Mouse (Mus musculus) MEL (cell line): ENCODE measurements around the gene Poc1b. TPM values are rescaled to one million over a fixed set of nuclear protein-coding genes. Genes with fewer than 3 reads are reported as not detected.

ENCODE experiments used
- DNase-seq: peaks from one replicate; pipeline ENCODE4 v3.0.0; 2011; ENCODE audit warnings: low read depth, low spot score
- H3K27ac ChIP-seq: 2 replicates; pipeline ENCODE4 v1.5.1; 2012; ENCODE audit warnings: low read depth, mild to moderate bottlenecking, control low read depth, low read length, moderate library complexity; ENCODE audit not compliant: control insufficient read depth
- H3K27me3 ChIP-seq, 2 experiments: fragments of 150-350 bp in 1 of 2; sonication (generic) in 1 of 2; 2 replicates each; pipeline ENCODE4 v1.6.1; 2012; ENCODE audit warnings: low read length in 2 of 2, mild to moderate bottlenecking in 2 of 2, improper control_type of control experiment in 1 of 2, moderate library complexity in 1 of 2; ENCODE audit not compliant: insufficient read depth in 2 of 2, control insufficient read depth in 1 of 2
- H3K36me3 ChIP-seq, 2 experiments: 2 replicates each; pipeline ENCODE4 v1.6.1; 2012 to 2014; ENCODE audit warnings: low read length in 2 of 2, improper control_type of control experiment in 1 of 2, inconsistent platforms in 1 of 2, mild to moderate bottlenecking in 1 of 2; ENCODE audit not compliant: insufficient read depth in 2 of 2, control insufficient read depth in 1 of 2
- H3K4me1 ChIP-seq, 2 experiments: fragments of 150-350 bp in 1 of 2; sonication (generic) in 1 of 2; 2 replicates each; pipeline ENCODE4 v1.6.1; 2012; ENCODE audit warnings: low read length in 2 of 2, improper control_type of control experiment in 1 of 2, mild to moderate bottlenecking in 1 of 2; ENCODE audit not compliant: insufficient read depth in 2 of 2, control insufficient read depth in 1 of 2
- H3K4me3 ChIP-seq, 2 experiments: fragments of 150-350 bp in 1 of 2; sonication (generic) in 1 of 2; 2 replicates each; pipeline ENCODE4 v1.5.1; 2012; ENCODE audit warnings: low read depth in 2 of 2, low read length in 2 of 2, mild to moderate bottlenecking in 2 of 2, moderate library complexity in 2 of 2, control low read depth in 1 of 2, improper control_type of control experiment in 1 of 2; ENCODE audit not compliant: control insufficient read depth in 1 of 2, insufficient read depth in 1 of 2
- H3K79me2 ChIP-seq: 2 replicates; pipeline ENCODE4 v1.6.1; 2012; ENCODE audit warnings: mild to moderate bottlenecking, low read length, moderate library complexity; ENCODE audit not compliant: control insufficient read depth, poor library complexity, insufficient read depth
- H3K9ac ChIP-seq: 2 replicates; pipeline ENCODE4 v1.6.1; 2012; ENCODE audit warnings: low read depth, mild to moderate bottlenecking, control low read depth, low read length, moderate library complexity; ENCODE audit not compliant: control insufficient read depth, poor library complexity, severe bottlenecking
- H3K9me3 ChIP-seq: fragments of 150-350 bp; sonication (generic); replicated peaks from 2 replicates; pipeline ENCODE4 v1.6.1; 2012; ENCODE audit warnings: mild to moderate bottlenecking, low read length, improper control_type of control experiment, moderate library complexity; ENCODE audit not compliant: insufficient read depth
- BHLHE40 ChIP-seq: IDR thresholded peaks from 2 replicates; pipeline ENCODE4 v1.6.1; 2012; ENCODE audit warnings: low read depth, mild to moderate bottlenecking, inconsistent platforms, low read length, improper control_type of control experiment, borderline replicate concordance
- CHD1 ChIP-seq: IDR thresholded peaks from 2 replicates; pipeline ENCODE4 v1.6.1; 2012; ENCODE audit warnings: low read depth, mild to moderate bottlenecking, inconsistent platforms, low read length, improper control_type of control experiment
- CHD2 ChIP-seq: IDR thresholded peaks from 2 replicates; pipeline ENCODE4 v1.6.1; 2011; ENCODE audit warnings: low read length, improper control_type of control experiment
- CTCF ChIP-seq, 3 experiments: IDR thresholded peaks in 2 of 3; conservative IDR thresholded peaks in 1 of 3; 2 replicates each; pipeline ENCODE4 v1.5.1; 2011 to 2012; ENCODE audit warnings: low read length in 3 of 3, low read depth in 2 of 3, mild to moderate bottlenecking in 2 of 3, improper control_type of control experiment in 1 of 3, inconsistent platforms in 1 of 3, mixed read lengths in 1 of 3, moderate library complexity in 1 of 3; ENCODE audit not compliant: control insufficient read depth in 1 of 3, insufficient read depth in 1 of 3, poor library complexity in 1 of 3, severe bottlenecking in 1 of 3
- E2F4 ChIP-seq: IDR thresholded peaks from 2 replicates; pipeline ENCODE4 v1.6.1; 2011; ENCODE audit warnings: low read depth, low read length, improper control_type of control experiment, borderline replicate concordance
- ELF1 ChIP-seq: IDR thresholded peaks from 2 replicates; pipeline ENCODE4 v1.6.1; 2014; ENCODE audit warnings: low read depth, mild to moderate bottlenecking, inconsistent platforms, low read length, improper control_type of control experiment, moderate library complexity
- EP300 ChIP-seq, 2 experiments: IDR thresholded peaks; 2 replicates each; pipeline ENCODE4 v1.6.1; 2011; ENCODE audit warnings: improper control_type of control experiment in 2 of 2, low read length in 2 of 2, low read depth in 1 of 2, mild to moderate bottlenecking in 1 of 2
- ETS1 ChIP-seq: IDR thresholded peaks from 2 replicates; pipeline ENCODE4 v1.6.1; 2012; ENCODE audit warnings: low read depth, mild to moderate bottlenecking, inconsistent platforms, low read length, improper control_type of control experiment, moderate library complexity
- GATA1 ChIP-seq: IDR thresholded peaks from 2 replicates; pipeline ENCODE4 v1.6.1; 2011; ENCODE audit warnings: low read depth, low read length, improper control_type of control experiment
- HCFC1 ChIP-seq: IDR thresholded peaks from 2 replicates; pipeline ENCODE4 v1.6.1; 2012; ENCODE audit warnings: low read depth, mild to moderate bottlenecking, inconsistent platforms, low read length, improper control_type of control experiment, moderate library complexity
- JUND ChIP-seq: IDR thresholded peaks from 2 replicates; pipeline ENCODE4 v1.6.1; 2011; ENCODE audit warnings: low read depth, mild to moderate bottlenecking, improper control_type of control experiment, low read length
- KAT2A ChIP-seq: conservative IDR thresholded peaks from 2 replicates; pipeline ENCODE4 v1.6.1; 2012; ENCODE audit warnings: low read depth, low read length, improper control_type of control experiment, inconsistent platforms
- MAFK ChIP-seq: IDR thresholded peaks from 2 replicates; pipeline ENCODE4 v1.6.1; 2011; ENCODE audit warnings: low read depth, mild to moderate bottlenecking, low read length, improper control_type of control experiment, borderline replicate concordance
- MAX ChIP-seq: IDR thresholded peaks from 2 replicates; pipeline ENCODE4 v1.6.1; 2011; ENCODE audit warnings: low read length, improper control_type of control experiment
- MAZ ChIP-seq: IDR thresholded peaks from 2 replicates; pipeline ENCODE4 v1.6.1; 2012; ENCODE audit warnings: low read depth, mild to moderate bottlenecking, inconsistent platforms, low read length, improper control_type of control experiment
- MEF2A ChIP-seq: IDR thresholded peaks from 2 replicates; pipeline ENCODE4 v1.6.1; 2014; ENCODE audit warnings: low read depth, mild to moderate bottlenecking, inconsistent platforms, low read length, improper control_type of control experiment; ENCODE audit not compliant: poor library complexity, insufficient replicate concordance, severe bottlenecking; ENCODE audit errors: extremely low read depth
- MYC ChIP-seq: IDR thresholded peaks from 2 replicates; pipeline ENCODE4 v1.6.1; 2011; ENCODE audit warnings: low read depth, mild to moderate bottlenecking, low read length, improper control_type of control experiment, moderate library complexity
- NELFE ChIP-seq: IDR thresholded peaks from 2 replicates; pipeline ENCODE4 v1.6.1; 2011; ENCODE audit warnings: low read depth, low read length, improper control_type of control experiment
- NRF1 ChIP-seq: IDR thresholded peaks from 2 replicates; pipeline ENCODE4 v1.6.1; 2014; ENCODE audit warnings: low read depth, mild to moderate bottlenecking, inconsistent platforms, low read length, improper control_type of control experiment, moderate library complexity; ENCODE audit not compliant: poor library complexity, insufficient read depth, severe bottlenecking
- POLR2A ChIP-seq, 2 experiments: IDR thresholded peaks; 2 replicates each; pipeline ENCODE4 v1.6.1; 2011 to 2012; ENCODE audit warnings: low read length in 2 of 2, mild to moderate bottlenecking in 2 of 2, control low read depth in 1 of 2, improper control_type of control experiment in 1 of 2, low read depth in 1 of 2, moderate library complexity in 1 of 2; ENCODE audit not compliant: control insufficient read depth in 1 of 2, insufficient read depth in 1 of 2, poor library complexity in 1 of 2
- POLR2AphosphoS5 ChIP-seq: IDR thresholded peaks from 2 replicates; pipeline ENCODE4 v1.6.1; 2012; ENCODE audit warnings: low read depth, borderline replicate concordance, mild to moderate bottlenecking, inconsistent platforms, low read length, moderate library complexity, mixed read lengths
- RAD21 ChIP-seq: IDR thresholded peaks from 2 replicates; pipeline ENCODE4 v1.6.1; 2011; ENCODE audit warnings: mild to moderate bottlenecking, low read depth, low read length, improper control_type of control experiment
- RCOR1 ChIP-seq: IDR thresholded peaks from 2 replicates; pipeline ENCODE4 v1.6.1; 2012; ENCODE audit warnings: low read depth, mild to moderate bottlenecking, inconsistent platforms, low read length, improper control_type of control experiment
- SIN3A ChIP-seq: IDR thresholded peaks from 2 replicates; pipeline ENCODE4 v1.6.1; 2012; ENCODE audit warnings: low read length, improper control_type of control experiment, inconsistent platforms
- SMC3 ChIP-seq: IDR thresholded peaks from 2 replicates; pipeline ENCODE4 v1.6.1; 2011; ENCODE audit warnings: low read depth, low read length, improper control_type of control experiment
- TAL1 ChIP-seq: IDR thresholded peaks from 2 replicates; pipeline ENCODE4 v1.6.1; 2012; ENCODE audit warnings: mild to moderate bottlenecking, inconsistent platforms, low read length, moderate library complexity, mixed read lengths
- TBP ChIP-seq: IDR thresholded peaks from 2 replicates; pipeline ENCODE4 v1.8.0; 2011; ENCODE audit warnings: low read depth, low read length, improper control_type of control experiment
- TCF12 ChIP-seq: IDR thresholded peaks from 2 replicates; pipeline ENCODE4 v1.6.1; 2014; ENCODE audit warnings: low read depth, mild to moderate bottlenecking, inconsistent platforms, low read length, improper control_type of control experiment, moderate library complexity
- UBTF ChIP-seq: IDR thresholded peaks from 2 replicates; pipeline ENCODE4 v1.6.1; 2012; ENCODE audit warnings: low read depth, mild to moderate bottlenecking, inconsistent platforms, low read length, improper control_type of control experiment, moderate library complexity, borderline replicate concordance; ENCODE audit not compliant: insufficient read depth
- USF1 ChIP-seq: IDR thresholded peaks from 2 replicates; pipeline ENCODE4 v1.6.1; 2014; ENCODE audit warnings: low read depth, mild to moderate bottlenecking, inconsistent platforms, low read length, improper control_type of control experiment, moderate library complexity
- ZC3H11A ChIP-seq: IDR thresholded peaks from 2 replicates; pipeline ENCODE4 v1.6.1; 2012; ENCODE audit warnings: low read depth, mild to moderate bottlenecking, inconsistent platforms, low read length, improper control_type of control experiment
- ZKSCAN1 ChIP-seq: IDR thresholded peaks from 2 replicates; pipeline ENCODE4 v1.6.1; 2012; ENCODE audit warnings: low read depth, mild to moderate bottlenecking, inconsistent platforms, low read length, improper control_type of control experiment, moderate library complexity
- ZNF384 ChIP-seq: IDR thresholded peaks from 2 replicates; pipeline ENCODE4 v1.6.1; 2012; ENCODE audit warnings: low read depth, mild to moderate bottlenecking, inconsistent platforms, low read length, improper control_type of control experiment
- polyA plus RNA-seq, 2 experiments: library from polyadenylated mRNA; stranded (reverse) in 1 of 2; unstranded in 1 of 2; fragments of >175 nt in 1 of 2; fragments of >200 nt in 1 of 2; gene quantifications; 2 replicates each; pipeline versions ENCODE4 v1.2.1 to v1.2.4; 2012; ENCODE audit warnings: low replicate concordance in 2 of 2, low read depth in 1 of 2; ENCODE audit not compliant: insufficient read length in 2 of 2, insufficient read depth in 1 of 2, missing spikeins in 1 of 2
- total RNA-seq: library from RNA; depleted of rRNA; stranded (reverse); fragments of 300-350 nt; gene quantifications from 2 replicates; pipeline ENCODE4 v1.2.3, GENCODE M21; 2012

Gene Poc1b
- total and polyA plus RNA-seq, 3 experiments: 3.3 to 15.3 TPM; not detected in 1

- Histone ChIP-seq H3K4me1 (peaks cover 0 to 11% of the 10 kb centered on the region in 2 experiments; a peak in 2 of 4 replicates), H3K4me3 (0 out of 4 replicates have a peak overlapping the region, but pooled peaks of 1 of the 2 experiments have one; percentile 2), H3K36me3 (peaks cover 0 to 11% of the 10 kb centered on the region in 2 experiments; a peak in 2 of 4 replicates)
- TF ChIP-seq USF1 (no peak), ELF1 (0 out of 2 replicates have a peak, but pooled peaks have one; percentile 8), MAX (0 out of 2 replicates have a peak, but pooled peaks have one; percentile 40), ZNF384 (no peak), KAT2A (no peak), JUND (no peak), HCFC1 (no peak), ETS1 (peak; percentile 64), CHD1 (no peak), MAZ (no peak), GATA1 (peak; percentile 94), RAD21 (no peak), MEF2A (no peak), SMC3 (no peak), EP300 (IDR thresholded peaks at IDR 0.05; ENCODE audit: low read depth in 1 of 2, low read length in 2 of 2) (peak; percentile 80 to 83), SIN3A (peak; percentile 37; the same call in 1 of the 2 replicates), POLR2AphosphoS5 (no peak), POLR2A (IDR thresholded peaks at IDR 0.05; ENCODE audit: control insufficient read depth in 1 of 2, insufficient read depth in 1 of 2, low read depth in 1 of 2, low read length in 2 of 2, poor library complexity in 1 of 2) (no peak), TCF12 (peak; percentile 71), UBTF (no peak), E2F4 (no peak), TBP (no peak), NRF1 (peak; percentile 69), CHD2 (no peak), BHLHE40 (no peak), CTCF (IDR thresholded peaks at IDR 0.05 in 2 of 3, conservative IDR thresholded peaks at IDR 0.05 in 1 of 3; ENCODE audit: control insufficient read depth in 1 of 3, insufficient read depth in 1 of 3, low read depth in 2 of 3, low read length in 3 of 3, poor library complexity in 1 of 3, severe bottlenecking in 1 of 3) (no peak), TAL1 (no peak), MAFK (no peak), ZC3H11A (no peak), RCOR1 (peak; percentile 77), NELFE (no peak), MYC (no peak), ZKSCAN1 (no peak)
- TF ChIP-seq, all 39 proteins: peak for 9
- Histone ChIP-seq H3K27me3 (no peaks in the 10 kb centered on the region), H3K27ac (no peak overlapping the region; the same call in 1 of the 2 replicates), H3K9ac (no peak overlapping the region), H3K9me3 (no peaks in the 10 kb centered on the region), H3K79me2 (no peaks in the 10 kb centered on the region)
- DNase-seq: peak; percentile 83
Observed at GRCm38 (mm10) chr10:99081569-99081990, 25.3 kb upstream of the Poc1b start.
